Mouse (Mus musculus) testis, adult 2 months (tissue): ENCODE data around the gene Nans. TPM values are rescaled to one million over a fixed set of nuclear protein-coding genes. Genes with fewer than 3 reads are reported as not detected.

Experiments used
- H3K27ac ChIP-seq: fragments of 200-500 bp; 2 replicates; pipeline ENCODE4 v1.5.1; 2012; ENCODE audit warnings: low read depth, low read length; ENCODE audit not compliant: control insufficient read depth, insufficient read depth
- H3K27me3 ChIP-seq: fragments of 200-500 bp; 2 replicates; pipeline ENCODE4 v1.6.1; 2012; ENCODE audit warnings: mild to moderate bottlenecking, low read length, moderate library complexity; ENCODE audit not compliant: control insufficient read depth, insufficient read depth
- H3K36me3 ChIP-seq: fragments of 200-500 bp; 2 replicates; pipeline ENCODE4 v1.6.1; 2012; ENCODE audit warnings: mild to moderate bottlenecking, low read length; ENCODE audit not compliant: control insufficient read depth, insufficient read depth
- H3K4me1 ChIP-seq: fragments of 200-500 bp; 2 replicates; pipeline ENCODE4 v1.6.1; 2012; ENCODE audit warnings: low read length; ENCODE audit not compliant: control insufficient read depth, insufficient read depth
- H3K4me3 ChIP-seq: fragments of 200-500 bp; 2 replicates; pipeline ENCODE4 v1.5.1; 2012; ENCODE audit warnings: low read depth, mild to moderate bottlenecking, low read length, moderate library complexity, mixed read lengths; ENCODE audit not compliant: control insufficient read depth
- CTCF ChIP-seq: fragments of 200-500 bp; IDR thresholded peaks from 2 replicates; pipeline ENCODE4 v1.5.1; 2012; ENCODE audit warnings: low read depth, mild to moderate bottlenecking, inconsistent platforms, low read length, moderate library complexity; ENCODE audit not compliant: control insufficient read depth, insufficient read depth, insufficient replicate concordance
- POLR2A ChIP-seq: fragments of 200-500 bp; IDR thresholded peaks from 2 replicates; pipeline ENCODE4 v1.6.1; 2012; ENCODE audit warnings: low read depth, mild to moderate bottlenecking, inconsistent platforms, low read length, moderate library complexity; ENCODE audit not compliant: control insufficient read depth
- polyA plus RNA-seq: library from polyadenylated mRNA; depleted of rRNA; stranded (reverse); fragments of >200 nt; gene quantifications from 2 replicates; pipeline ENCODE4 v1.2.3, GENCODE M21; 2012; rRNA removed

Gene Nans
- polyA plus RNA-seq, 1 experiment: 9.5 TPM

GRCm38 (mm10) chr4:46546709-46547108 lies 57.7 kb downstream of the Nans start:
- no peak for TF ChIP-seq POLR2A
- no peak for TF ChIP-seq CTCF
- no peak overlapping the region for H3K27ac ChIP-seq
- no peaks in the 10 kb centered on the region for H3K27me3 ChIP-seq
- no peaks in the 10 kb centered on the region; the same call in 1 of the 2 replicates for H3K4me1 ChIP-seq
- H3K36me3 ChIP-seq: no peaks in the 10 kb centered on the region
- no peak overlapping the region for H3K4me3 ChIP-seq

- no peak overlapping the region for H3K4me3 ChIP-seq
- TF ChIP-seq CTCF (no peak), POLR2A (no peak)
- no peaks in the 10 kb centered on the region for H3K27me3 ChIP-seq
- H3K36me3 ChIP-seq: no peaks in the 10 kb centered on the region
- H3K4me1 ChIP-seq: peaks cover 2% of the 10 kb centered on the region; the same call in 1 of the 2 replicates
- H3K27ac ChIP-seq: no peak overlapping the region
Observed at GRCm38 (mm10) chr4:46549979-46550378, 60.9 kb downstream of the Nans start.

GRCm38 (mm10) chr4:46550406-46550805 lies 61.4 kb downstream of the Nans start:
- Histone ChIP-seq H3K36me3 (no peaks in the 10 kb centered on the region), H3K27ac (no peak overlapping the region), H3K4me3 (no peak overlapping the region), H3K4me1 (peaks cover 2% of the 10 kb centered on the region; the same call in 1 of the 2 replicates), H3K27me3 (no peaks in the 10 kb centered on the region)
- TF ChIP-seq POLR2A (no peak), CTCF (no peak)

Other genes with a start within 250 kb of the Nans start
- 0.04 TPM in 1 of 2 replicates, not detected in the other for gene Foxe1, start 145.6 kb upstream of the Nans start, polyA plus RNA-seq
- 12.1 and 12.2 TPM in 2 replicates for gene Trmo, start 99.8 kb upstream of the Nans start, polyA plus RNA-seq
- gene Hemgn, start 75.7 kb upstream of the Nans start, polyA plus RNA-seq: 54.7 and 57.4 TPM in 2 replicates
- gene Anp32b, start 38.3 kb upstream of the Nans start, polyA plus RNA-seq: 10.5 and 11.6 TPM in 2 replicates
- 6.4 and 6.6 TPM in 2 replicates for gene Trim14, start 46.9 kb downstream of the Nans start, polyA plus RNA-seq
- gene Coro2a, start 113.0 kb downstream of the Nans start, polyA plus RNA-seq: 139 and 175 TPM in 2 replicates
- gene Tbc1d2, start 161.0 kb downstream of the Nans start, polyA plus RNA-seq: 6.9 and 10.7 TPM in 2 replicates